Mouse (Mus musculus): ENCODE measurements around the gene Kif6.

The Kif6 gene

GRCm38 (mm10) chr17:49788187-49788974 lies 173.4 kb downstream of the Kif6 start:
- no peak for DNase-seq (ENCODE audit: low spot score in 2 of 2)

GRCm38 (mm10) chr17:49791546-49791945 lies 176.6 kb downstream of the Kif6 start:
- DNase-seq (ENCODE audit: low spot score in 2 of 2) = no peak

GRCm38 (mm10) chr17:49792217-49792743 lies 177.3 kb downstream of the Kif6 start:
- no peak for DNase-seq (ENCODE audit: low spot score in 2 of 2)

DNA sequence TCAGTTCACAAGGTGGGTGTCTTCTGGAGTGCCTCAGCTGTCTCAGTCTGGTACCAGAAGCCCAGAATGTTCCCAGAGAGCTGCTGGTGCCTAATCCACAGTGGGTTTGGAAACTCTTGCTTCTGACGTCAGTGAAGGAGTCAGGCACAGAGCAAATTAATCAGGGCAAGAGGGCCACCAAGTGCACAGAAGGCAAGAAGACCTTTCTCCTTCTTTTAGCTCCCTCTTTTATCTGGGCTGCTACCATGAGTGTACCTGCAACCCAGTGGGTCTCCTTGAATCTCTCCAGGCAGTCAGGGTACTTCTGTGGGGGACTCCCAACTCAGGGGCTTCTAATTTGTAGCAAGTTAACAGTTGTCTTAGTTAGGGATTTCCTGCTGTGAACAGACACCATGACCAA lies 178.0 kb downstream of the Kif6 start:
- DNase-seq (ENCODE audit: low spot score in 2 of 2) = no peak

GRCm38 (mm10) chr17:49793965-49794364 lies 179.0 kb downstream of the Kif6 start:
- DNase-seq (ENCODE audit: low spot score in 2 of 2) = no peak

DNA sequence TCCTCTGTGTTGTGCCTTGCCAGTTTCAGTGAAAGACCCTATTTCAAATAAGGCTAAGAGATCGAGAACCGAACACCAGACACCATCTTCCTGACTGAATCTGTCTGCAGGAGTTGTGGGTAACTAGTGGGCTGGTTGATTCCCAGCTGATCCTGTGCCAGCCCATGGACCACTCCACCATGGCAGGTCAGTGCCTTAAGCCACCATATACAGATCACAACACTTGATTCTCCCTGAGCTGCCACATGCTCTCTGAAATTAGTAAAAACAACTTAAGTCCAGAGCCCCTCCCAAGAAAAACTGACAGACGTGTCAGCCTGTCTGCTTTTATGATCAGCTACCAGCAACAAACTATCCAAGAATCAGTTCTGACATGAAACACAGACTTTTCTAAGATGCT lies 180.3 kb downstream of the Kif6 start:
- DNase-seq (ENCODE audit: low spot score in 2 of 2) = no peak

GRCm38 (mm10) chr17:49796116-49796515 lies 181.2 kb downstream of the Kif6 start:
- no peak for DNase-seq (ENCODE audit: low spot score in 2 of 2)

DNA sequence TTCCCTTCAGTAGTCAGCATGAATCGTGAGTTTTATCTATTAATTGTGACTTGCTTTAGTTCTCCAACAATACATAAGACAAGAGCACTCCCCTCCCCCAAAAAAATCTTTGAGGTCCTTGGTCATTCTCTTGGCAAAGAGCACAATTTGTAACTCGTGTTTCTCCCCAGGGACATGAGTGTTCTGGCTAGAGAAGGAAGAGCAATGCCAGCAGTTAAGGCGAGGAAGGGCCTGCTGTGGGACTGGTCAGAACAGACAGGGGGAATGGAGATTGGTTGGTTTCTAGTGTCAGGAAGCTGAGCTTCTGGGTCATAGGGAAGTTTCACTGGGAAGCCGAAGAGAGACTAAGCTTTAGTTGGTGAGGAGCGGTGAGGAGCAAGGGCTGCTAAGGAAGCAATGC lies 184.2 kb downstream of the Kif6 start:
- no peak for DNase-seq (ENCODE audit: low spot score in 2 of 2)

DNA sequence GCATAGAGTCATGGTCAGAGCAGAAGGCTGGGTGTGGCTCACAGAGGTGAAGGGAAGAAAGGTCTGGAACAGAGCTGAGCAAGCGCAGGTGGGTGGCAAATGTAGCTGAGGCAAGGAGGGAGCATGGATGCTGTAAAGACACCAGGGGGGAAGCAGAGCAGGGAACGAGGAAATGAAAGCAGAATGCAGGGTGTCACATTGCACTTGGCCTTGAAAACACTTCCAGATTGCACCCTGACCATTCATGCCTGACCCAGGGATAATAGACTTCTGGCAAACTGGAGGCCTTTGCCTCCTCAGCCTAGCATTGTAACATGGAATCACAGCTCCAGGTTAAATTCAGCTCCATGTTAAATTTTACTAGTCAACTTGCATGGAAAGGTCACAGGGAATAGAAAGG lies 185.2 kb downstream of the Kif6 start:
- no peak for DNase-seq (ENCODE audit: low spot score in 2 of 2)

GRCm38 (mm10) chr17:49807461-49807860 lies 192.5 kb downstream of the Kif6 start:
- no peak for DNase-seq (ENCODE audit: low spot score in 2 of 2)

DNA sequence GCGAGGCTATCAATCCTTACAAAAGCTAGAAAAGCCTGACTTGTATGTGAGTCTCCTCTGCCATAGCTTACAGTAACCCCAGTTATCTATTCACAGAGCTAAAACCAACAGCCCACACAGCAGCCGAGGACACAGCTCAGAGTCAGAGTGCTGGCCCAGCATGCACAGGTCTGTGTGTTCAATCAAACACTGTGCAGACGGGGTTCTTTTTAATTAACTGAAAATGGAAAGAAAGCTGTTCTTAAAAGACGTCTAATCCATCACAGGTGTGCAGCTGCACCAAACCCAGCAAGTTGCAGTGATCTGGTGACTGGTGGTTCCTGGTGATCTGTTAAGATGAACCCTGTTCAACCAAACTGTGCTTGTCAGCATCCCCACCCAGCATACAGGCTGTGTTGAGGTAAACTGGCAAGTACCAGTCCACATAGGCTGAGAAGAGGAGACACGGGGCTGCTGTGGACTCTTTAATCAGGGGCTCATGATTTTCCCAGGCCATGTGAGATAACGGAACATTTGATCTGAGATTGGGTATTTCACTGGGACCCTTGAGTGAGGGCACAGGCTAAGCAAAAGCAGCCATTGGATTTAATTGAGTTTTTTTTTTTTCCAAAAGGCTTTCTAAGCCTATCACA lies 193.9 kb downstream of the Kif6 start:
- no peak for DNase-seq (ENCODE audit: low spot score in 2 of 2)

DNA sequence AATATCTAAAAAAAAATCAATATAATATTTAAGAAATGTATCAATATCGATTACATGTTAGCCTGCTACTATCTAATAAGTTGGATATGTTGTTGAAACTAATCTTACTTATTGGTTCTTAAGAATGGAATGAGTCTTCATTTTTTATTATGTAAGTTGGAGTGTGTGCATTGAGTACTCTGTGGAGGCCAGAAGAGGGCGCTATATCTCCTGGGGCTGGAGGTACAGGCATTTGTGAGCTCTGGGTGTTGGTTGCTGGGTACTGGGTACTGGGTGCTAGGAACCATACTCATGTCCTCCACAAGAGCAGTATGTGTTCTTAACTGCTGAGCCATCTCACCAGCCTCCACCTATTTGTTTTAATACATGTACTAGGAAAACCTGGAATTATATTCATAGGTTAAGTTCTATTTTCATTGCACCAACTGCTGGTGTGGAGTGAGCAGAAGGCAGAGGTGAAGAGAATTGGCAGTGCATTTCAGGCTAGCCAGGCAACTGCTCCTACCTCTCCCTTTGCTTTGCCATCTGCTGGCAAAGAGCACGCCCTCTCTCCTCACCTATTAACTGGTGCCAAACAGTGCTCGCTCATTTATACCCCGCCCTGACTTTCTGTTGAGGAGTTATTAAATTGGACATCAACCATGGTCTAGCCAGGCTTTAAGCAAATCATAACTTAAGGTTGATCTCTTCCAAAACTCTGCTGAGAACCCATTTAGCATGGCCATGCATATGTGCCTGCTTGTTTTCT lies 199.1 kb downstream of the Kif6 start:
- no peak for DNase-seq (ENCODE audit: low spot score in 2 of 2)

DNA sequence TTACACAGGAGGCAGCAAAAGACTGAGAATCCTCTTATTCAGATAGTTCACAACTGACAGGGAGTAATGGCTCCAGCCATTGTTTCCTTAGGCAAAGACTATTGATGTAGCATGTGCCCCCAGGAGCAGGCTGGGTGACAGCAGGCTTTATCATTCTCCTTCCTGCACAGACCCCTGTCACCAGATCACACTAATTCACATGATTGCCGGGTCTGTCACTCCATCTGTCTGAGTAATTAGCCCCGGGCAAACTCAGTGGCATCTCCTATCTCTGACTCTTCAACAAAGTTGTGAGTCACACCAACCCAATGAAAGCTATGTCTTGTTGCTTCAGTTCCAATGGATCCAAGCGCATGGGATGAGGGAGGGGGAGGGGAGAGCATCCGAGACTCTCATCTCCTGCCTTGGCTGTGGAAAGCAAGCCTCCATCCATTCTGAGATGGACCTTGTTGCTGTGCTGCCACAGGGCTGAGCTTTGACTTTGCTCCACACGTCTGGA lies 201.2 kb downstream of the Kif6 start:
- DNase-seq (ENCODE audit: low spot score in 2 of 2) = no peak

GRCm38 (mm10) chr17:49816703-49817102 lies 201.8 kb downstream of the Kif6 start:
- no peak for DNase-seq (ENCODE audit: low spot score in 2 of 2)

DNA sequence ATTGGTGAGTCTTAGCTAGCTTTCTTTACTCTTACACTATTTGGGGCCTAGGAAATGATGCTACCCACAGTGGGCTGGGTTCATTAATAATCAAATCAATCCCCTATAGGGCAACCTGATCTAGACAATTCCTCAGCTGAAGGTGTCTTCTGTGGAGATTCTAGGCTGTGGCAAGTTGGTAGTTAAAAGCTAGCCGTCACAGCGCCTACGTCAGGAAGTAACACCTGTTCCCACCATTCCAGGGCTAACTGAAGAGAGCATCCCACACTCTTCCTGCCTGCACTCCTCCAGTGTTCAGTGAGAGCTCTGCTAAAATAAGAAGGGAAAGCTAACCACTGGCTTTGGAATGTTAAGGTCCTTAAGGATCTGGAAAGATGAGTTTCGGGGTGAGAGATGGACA lies 205.3 kb downstream of the Kif6 start:
- no peak for DNase-seq (ENCODE audit: low spot score in 2 of 2)

- DNase-seq (ENCODE audit: low spot score in 2 of 2) = no peak
Measured at GRCm38 (mm10) chr17:49824142-49824840, 209.4 kb downstream of the Kif6 start.

GRCm38 (mm10) chr17:49824841-49825450 lies 210.0 kb downstream of the Kif6 start:
- DNase-seq (ENCODE audit: low spot score in 2 of 2) = no peak

- DNase-seq (ENCODE audit: low spot score in 2 of 2) = no peak
Measured at GRCm38 (mm10) chr17:49825831-49826230, 210.9 kb downstream of the Kif6 start.

DNA sequence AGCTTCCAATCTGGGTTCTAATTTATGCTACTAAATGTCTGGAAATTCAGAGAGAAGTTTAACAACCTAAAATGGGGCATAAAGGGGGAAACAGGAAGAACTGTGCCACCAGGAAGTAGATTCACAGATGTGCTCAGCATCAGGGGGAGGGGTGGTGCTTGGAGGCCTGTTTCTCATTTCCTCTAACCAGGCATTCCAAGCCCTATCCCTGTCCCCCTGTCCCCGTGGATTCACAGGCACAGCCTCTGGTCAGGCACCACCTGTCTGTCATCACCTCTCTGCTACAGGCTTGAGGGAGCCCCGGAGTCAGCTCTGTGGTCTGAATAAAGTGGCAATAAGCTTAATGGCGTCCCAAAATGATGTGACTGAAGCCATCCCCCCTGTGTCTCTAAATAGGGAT lies 216.8 kb downstream of the Kif6 start:
- no peak for DNase-seq (ENCODE audit: low spot score in 2 of 2)

- no peak for DNase-seq (ENCODE audit: low spot score in 2 of 2)
Measured at GRCm38 (mm10) chr17:49834044-49834545, 219.2 kb downstream of the Kif6 start.

DNA sequence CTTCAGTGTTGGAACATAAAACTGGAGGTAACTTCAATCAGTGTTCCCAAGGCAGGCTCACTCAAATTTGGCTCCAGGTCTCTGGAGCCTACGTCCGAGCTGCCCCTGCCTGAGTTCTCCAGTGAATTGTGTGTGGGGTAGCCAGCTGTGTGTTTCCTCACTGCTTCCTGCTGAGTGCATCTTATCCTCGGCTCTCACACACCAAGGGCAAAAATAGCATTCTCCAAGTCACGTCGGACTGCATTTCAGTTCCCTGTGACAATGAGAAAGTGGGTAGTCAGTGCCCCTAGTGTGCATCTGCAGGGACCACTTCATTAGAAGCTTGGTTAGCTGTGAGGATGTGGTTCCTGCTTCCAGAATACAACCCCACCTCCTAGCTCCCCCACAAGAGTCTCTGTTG lies 222.5 kb downstream of the Kif6 start:
- no peak for DNase-seq (ENCODE audit: low spot score in 2 of 2)

Measured in spleen, postnatal 14 days (tissue).